Mouse (Mus musculus) frontal cortex, postnatal 14 days (tissue): ENCODE measurements around the gene Slc22a15.

ENCODE experiments used
- DNase-seq, 2 experiments: peaks; one replicate each; pipeline ENCODE4 v3.0.0; 2022; ENCODE audit warnings: low spot score in 2 of 2

The Slc22a15 gene

DNA sequence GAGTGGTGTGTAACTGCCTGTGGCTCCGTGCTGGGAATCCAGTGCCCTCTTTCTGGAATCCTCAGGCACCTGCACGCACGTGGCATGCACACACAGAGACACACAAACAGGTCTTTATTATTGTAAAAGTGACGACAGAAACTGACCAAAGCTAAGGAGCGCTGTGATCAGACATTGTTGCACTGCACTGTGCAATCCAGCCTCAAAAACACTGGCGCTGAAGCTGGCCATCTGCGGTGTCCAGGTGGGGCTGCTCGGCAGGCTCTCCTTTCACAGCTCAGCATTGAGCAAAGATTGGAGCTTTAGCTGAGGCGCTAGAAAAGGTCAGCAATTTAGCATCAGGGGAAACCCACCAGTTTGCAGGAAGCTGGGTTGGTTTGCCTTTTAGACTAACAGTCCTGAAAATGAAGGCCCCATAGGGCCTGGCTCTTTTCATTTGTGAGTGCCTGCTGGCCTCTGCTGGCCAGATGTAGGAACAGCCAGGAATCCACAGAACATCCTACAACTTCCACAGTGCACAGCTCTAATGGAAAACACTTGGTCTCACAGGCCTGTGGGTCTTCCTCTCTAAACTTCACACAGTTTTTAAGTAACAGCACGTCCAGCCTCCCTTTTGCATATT is 111.8 kb downstream of the Slc22a15 start:
- DNase-seq: peak; percentile 51 to 81

DNA sequence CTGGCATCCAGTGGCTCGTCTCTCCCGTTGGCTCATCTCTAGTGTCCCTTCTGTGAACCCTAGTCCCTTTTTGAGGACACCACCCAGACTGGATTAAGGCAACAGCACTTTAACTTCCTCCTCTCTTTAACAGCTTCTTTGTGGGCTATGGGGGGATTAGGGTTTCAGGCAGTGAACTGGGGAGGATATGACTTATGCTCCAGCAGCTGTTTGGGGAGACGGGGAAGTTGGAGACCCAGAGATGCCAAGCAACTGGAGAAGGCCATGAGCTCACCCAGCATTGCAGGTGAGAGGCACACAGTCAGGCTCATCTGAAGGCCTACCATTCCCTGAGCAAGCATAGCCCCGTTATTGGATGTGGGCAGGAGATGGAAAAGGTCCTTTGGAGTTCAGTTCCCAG is 112.3 kb downstream of the Slc22a15 start:
- no peak for DNase-seq

GRCm38 (mm10) chr3:101807646-101808045 is 116.6 kb downstream of the Slc22a15 start:
- no peak for DNase-seq

DNA sequence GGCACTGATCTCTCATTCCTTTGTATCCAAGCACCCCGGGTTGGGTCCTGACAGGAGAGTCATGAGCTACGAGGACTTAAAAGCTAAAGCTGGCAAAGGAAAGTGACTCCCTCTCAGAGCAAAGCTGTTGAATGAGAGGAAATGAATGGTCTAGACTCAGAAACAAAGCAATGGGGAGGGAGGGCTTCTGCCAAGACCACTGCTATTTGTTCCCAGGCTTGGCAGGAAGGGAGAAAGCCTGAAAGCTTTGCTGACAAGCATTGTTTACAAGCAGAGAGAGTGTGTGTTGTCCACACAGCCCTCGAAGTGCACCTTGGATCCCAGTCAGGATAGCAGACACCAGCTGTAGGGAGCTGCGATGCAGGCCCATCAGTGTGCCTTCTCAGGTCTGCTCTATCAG is 117.3 kb downstream of the Slc22a15 start:
- DNase-seq: no peak

DNA sequence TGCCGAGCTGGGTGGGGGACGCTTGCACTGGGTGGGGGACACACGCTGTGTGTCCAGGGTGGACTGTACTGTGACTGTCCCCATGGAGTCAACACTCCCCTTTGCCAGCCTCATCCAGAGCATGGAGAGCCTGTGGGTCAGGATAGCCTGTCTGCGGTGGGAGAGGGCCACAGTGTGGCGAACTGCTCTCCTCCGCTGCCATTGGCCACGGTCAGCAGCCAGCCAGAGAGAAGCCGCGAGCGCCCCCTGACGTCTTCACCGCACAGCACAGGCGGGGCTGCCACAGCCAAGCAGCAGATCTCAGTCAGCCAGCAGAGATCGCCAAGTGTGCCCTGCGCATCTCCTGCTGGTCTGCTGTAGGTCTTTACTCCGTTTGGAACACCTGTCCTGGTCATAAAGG is 118.1 kb downstream of the Slc22a15 start:
- peak; percentile 77 to 86 for DNase-seq
